Comparison of ENCODE assay signal across 8 mouse cellular contexts in the genomic region with DNA sequence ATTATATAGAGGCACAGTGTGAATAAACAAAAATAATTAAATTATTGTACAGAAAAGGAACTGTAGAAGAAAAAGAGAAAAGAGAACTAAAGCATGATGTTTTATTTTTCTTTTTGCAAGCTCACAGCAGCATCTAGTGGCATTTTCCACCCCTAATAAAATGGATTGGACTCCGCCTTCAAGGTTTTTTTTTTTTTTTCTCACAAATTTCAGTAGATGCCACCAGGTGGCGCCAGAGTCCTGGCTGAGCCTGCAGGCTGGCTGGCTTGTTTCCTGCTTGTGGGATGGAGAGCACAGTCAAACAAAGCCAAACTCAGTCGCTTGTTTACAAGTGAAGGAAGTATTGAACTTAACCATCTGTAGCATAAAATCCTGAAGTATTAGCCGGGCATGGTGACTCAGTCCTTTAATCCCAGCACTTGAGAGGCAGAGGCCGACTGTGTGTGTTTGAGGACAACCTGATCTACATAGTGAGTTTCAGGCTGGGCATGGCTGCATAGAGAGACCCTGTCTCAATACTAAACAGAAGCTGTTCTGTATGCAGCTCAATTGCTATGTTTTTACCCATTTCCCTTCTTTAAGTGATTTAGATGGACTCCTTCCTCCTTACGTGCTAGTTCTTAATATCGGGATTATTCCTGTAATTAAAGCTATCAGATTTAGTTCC.
DNase-seq lines count a peak whose midpoint lies in the region.

No protein-coding gene starts in this region.

- no peaks in the 10 kb centered on the region for H3K4me1 ChIP-seq in hindbrain, embryonic 10.5 days (replicated peaks)

- 24% methylated on average over 7 of the region's 7 CpGs for WGBS in hindbrain, embryonic 10.5 days

- peak; percentile 66 for DNase-seq in R1 (ENCODE audit: low read depth, low spot score)
- peak; percentile 86 for DNase-seq in cerebellum, adult 9-10 months
- peak; percentile 20 to 91 for DNase-seq in frontal cortex, adult 2 months (ENCODE audit: extremely low spot score in 1 of 2, low spot score in 1 of 2)
- DNase-seq in hindbrain, embryonic 10.5 days (ENCODE audit: low spot score), result peak; percentile 78
- DNase-seq in layer of hippocampus, adult 8-10 months (ENCODE audit: low spot score in 2 of 2), result peak; percentile 69 to 84
- DNase-seq in lung, postnatal 36 days, result peak; percentile 86
- peak; percentile 88 for DNase-seq in retina, postnatal 1 day
- peak; percentile 83 for DNase-seq in urinary bladder, postnatal 25 days (ENCODE audit: low spot score)

- H3K36me3 ChIP-seq in hindbrain, embryonic 10.5 days, result no peaks in the 10 kb centered on the region

- no peaks in the 10 kb centered on the region for H3K27me3 ChIP-seq in hindbrain, embryonic 10.5 days (ENCODE audit: insufficient read depth, poor library complexity, severe bottlenecking)

- H3K4me3 ChIP-seq in hindbrain, embryonic 10.5 days, result no peak overlapping the region

- peak overlapping the region; percentile 77; the same call in 1 of the 2 replicates for H3K27ac ChIP-seq in hindbrain, embryonic 10.5 days

- H3K9me3 ChIP-seq in hindbrain, embryonic 10.5 days, result no peaks in the 10 kb centered on the region
